Mouse (Mus musculus) CD4-positive naive resting alpha-beta T cell, adult 57 days (primary cell): ENCODE measurements around the gene Fam120a. TPM values are rescaled to one million over a fixed set of nuclear protein-coding genes. Genes with fewer than 3 reads are reported as not detected.

Source experiments
- total RNA-seq: library from RNA; stranded (reverse); gene quantifications from one replicate; pipeline ENCODE4 v1.2.4, GENCODE M21; 2023

Gene Fam120a
- total RNA-seq, result 108 TPM

DNA sequence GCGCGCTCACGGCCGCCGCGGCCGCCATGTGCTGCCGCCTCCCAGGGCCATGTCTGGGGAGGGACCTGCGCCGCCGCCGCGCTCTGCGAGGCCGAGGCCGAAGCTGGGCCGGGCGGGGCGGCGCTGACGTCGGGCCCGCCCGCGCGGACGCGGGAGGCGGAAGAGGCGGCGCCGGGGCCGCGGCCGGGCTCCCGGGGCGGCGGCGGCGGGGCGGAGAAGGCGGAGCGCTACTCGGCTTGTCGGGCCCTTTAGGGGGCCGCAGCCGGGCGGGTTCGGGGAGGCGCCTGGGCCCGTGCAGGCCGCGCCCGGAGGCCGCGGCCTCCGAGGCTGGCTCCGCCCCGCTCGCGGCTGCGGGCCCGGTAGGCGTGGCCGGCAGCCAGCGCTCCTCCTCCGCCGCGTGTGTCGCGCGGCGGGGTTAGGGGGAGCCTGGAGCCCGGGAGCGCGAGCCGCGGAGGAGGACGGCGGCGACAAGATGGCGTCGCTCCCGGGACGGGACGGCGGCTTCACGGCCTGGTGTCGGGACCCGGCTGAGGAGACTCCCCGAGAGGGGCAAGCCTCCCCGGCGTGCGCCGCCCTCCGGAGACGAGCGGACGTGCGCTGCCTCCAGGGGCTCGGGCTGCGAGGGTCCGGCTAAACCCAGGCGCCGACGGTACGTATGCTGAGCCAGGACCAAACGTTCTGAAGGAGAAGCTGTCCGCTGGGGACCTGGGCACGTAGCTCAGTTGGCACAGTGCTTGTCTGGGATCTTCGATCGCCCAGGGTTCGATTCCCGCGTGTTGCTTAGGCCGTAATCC lies at the start of gene Fam120a:
Gene Fam120a, minus strand, starts transcription at position 62 of the 794 bp plus-strand sequence.

DNA sequence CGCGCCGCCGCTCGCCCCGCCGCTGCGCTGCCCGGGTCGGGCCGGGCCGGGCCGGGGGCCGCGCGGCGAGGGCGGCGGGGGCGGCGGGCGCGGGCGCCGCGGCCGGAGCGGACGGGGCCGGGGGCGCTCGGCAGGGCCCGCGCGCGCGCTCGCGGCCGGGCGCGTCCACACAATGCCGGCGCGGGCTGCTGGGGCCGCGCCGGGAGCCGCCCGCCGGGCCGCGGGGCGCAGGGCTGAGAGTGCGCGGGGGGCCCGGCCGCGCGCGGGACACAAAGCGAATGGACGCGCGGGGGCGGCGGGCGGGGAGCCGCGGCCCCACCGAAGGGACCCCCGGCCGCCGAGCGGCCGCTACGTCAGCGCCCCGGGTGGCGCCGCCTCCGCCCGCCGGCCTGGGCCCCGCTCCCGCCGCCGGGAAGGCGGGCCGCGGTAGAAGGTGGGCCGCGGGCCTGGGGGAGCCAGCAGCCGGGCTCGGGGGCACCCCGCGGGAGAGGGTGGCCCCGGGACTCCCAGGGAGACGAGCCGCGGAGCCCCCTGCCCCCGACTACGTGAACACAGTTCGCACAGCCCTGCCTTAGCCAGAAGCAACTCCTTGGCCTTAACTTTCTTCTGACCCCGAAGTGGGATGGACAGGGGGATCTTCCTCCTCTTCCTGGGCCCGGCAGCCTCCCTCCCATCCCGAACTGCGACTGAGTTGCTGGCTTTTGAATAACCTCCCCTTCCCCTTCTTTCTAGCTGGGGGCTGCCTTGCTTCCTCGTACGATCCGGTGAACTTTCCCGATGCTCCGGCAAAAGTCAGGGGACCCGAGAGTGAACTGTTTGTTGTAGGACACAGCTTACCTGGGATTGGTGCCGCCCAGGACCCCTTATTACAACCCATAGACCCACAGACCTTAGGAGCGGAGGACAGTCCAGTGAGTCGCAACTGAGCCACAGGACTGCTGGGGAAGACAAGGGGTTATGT lies 96.8 kb downstream of the Fam120a start, which contains the start of gene Phf2:
Gene Phf2, minus strand, starts transcription at position 349 of the 961 bp plus-strand sequence.

Other genes starting within 250 kb of the Fam120a start
- 59.6 TPM for gene Phf2, start 96.9 kb downstream of the Fam120a start, total RNA-seq
- not detected for gene Wnk2, start 180.0 kb upstream of the Fam120a start, total RNA-seq
- gene Ninj1, start 219.5 kb upstream of the Fam120a start, total RNA-seq, result 25.6 TPM
- gene Card19, start 248.0 kb upstream of the Fam120a start, total RNA-seq, result 39.6 TPM